Mouse (Mus musculus) CH12F3 (cell line): Measurements from ENCODE around the gene Lilrb4a.
"Not testable (repeated sequence)": the region's sequence is repeated elsewhere in the genome, so short reads cannot be mapped to it uniquely, and the experiment has no call there.

Experiments used
- in situ Hi-C: fragments of 300-500 bp; cut with MboI; formaldehyde crosslinking; loops from 2 replicates; pipeline ENCODE4 v1.14.3; 2020; ENCODE audit warnings: low sequenced_read_pairs

Lilrb4a gene

DNA sequence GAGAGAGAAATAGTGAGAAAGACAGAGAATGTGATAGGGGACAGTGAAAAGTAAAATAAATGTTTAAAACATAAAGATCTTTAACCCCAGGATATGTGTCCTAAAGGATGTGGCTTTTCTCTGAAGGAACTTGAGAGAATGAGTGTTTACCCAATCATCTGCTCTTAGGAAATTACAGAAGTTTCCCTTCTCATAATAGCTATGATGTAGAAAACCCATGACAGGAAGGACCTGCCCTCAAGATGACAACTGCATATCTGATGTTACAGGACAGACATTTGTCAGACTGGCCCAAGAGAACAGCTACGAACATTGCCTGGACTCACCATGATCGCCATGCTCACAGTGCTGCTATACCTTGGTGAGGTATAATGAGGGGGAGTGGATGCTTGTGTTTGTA is at the start of gene Lilrb4a:
TSS of gene Lilrb4a (plus strand) at position 266 of the 400 bp plus-strand sequence.
- in situ Hi-C loops, result not testable (repeated sequence)

GRCm38 (mm10) chr10:51451610-51452009 is 39.1 kb upstream of the Lilrb4a start:
- in situ Hi-C loops, result no loop called here

- in situ Hi-C loops, result no loop called here
Measured at GRCm38 (mm10) chr10:51453616-51454298, 37.0 kb upstream of the Lilrb4a start.

DNA sequence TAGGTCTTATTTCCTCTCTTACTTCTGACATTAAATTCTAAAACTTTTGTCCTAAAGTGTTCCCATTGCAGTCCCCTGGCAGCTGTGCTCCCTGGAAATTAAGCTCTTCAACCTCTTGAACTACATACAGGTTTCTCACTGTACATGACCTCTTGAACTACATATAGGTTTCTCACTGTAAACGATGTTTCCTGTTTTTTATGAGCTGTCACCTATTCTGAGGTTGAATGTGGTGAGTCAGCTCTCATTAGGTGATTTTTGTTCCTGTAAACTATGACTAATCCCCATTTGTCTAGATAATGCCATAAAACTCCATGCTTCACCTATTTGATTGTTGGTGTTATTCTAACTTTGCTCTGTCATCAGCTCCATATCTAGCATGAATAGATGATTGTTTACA is 36.4 kb upstream of the Lilrb4a start:
- in situ Hi-C loops, result no loop called here

GRCm38 (mm10) chr10:51455762-51456161 is 35.0 kb upstream of the Lilrb4a start:
- in situ Hi-C loops, result no loop called here

- in situ Hi-C loops, result no loop called here
Measured at GRCm38 (mm10) chr10:51456369-51456768, 34.4 kb upstream of the Lilrb4a start.

DNA sequence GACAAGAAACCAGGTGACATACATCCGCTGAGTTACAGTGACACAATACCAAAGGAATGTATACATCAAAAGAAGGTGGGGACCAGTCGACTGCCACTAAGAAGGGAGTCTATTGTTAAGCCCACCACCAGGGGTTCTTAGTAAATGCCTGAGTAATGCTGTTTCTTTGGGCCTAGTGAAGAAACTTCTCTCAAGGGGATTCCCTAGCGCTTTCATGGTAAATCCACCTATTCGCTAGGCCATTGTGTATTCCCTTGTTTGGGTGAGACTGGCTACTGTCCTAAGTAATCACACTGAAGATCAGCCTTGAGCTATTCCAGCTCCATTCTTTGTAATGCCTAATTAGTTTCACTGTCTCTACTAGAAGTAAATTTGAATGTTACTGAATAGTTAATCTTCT is 27.0 kb upstream of the Lilrb4a start:
- in situ Hi-C loops, result not testable (repeated sequence)

DNA sequence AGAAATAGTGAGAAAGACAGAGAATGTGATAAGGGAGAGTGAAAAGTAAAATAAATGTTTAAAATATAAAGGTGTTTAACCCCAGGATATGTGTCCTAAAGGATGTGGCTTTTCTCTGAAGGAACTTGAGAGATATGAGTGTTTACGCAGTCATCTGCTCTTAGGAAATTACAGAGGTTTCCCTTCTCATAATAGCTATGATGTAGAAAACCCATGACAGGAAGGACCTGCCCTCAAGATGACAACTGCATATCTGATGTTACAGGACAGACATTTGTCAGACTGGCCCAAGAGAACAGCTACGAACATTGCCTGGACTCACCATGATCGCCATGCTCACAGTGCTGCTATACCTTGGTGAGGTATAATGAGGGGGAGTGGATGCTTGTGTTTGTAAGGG is 10.4 kb upstream of the Lilrb4a start, which contains the start of the genes Gm49339 and Lilr4b:
TSS of gene Gm49339 (plus strand) at position 216 of the 400 bp plus-strand sequence.
TSS of gene Lilr4b (plus strand) at position 236 of the 400 bp plus-strand sequence.
- in situ Hi-C loops, result not testable (repeated sequence)

DNA sequence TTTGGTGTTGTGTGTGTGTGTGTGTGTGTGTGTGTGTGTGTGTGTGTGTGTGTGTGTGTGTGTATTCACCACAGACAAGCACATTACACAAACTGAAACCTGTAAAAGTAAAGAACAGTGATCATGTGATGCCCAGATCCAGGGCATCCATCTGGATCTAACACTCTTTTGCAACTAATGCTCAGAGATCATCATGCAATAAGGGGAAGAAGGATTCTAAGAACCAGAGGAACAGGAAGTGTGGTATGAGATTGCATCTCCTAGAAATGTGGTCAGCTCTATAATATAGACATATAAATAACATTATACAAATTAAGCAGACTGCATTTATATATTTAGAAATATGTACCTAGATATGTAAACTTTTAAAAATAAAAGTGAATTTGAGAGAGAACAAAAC is 29.3 kb downstream of the Lilrb4a start:
- in situ Hi-C loops, result no loop called here

DNA sequence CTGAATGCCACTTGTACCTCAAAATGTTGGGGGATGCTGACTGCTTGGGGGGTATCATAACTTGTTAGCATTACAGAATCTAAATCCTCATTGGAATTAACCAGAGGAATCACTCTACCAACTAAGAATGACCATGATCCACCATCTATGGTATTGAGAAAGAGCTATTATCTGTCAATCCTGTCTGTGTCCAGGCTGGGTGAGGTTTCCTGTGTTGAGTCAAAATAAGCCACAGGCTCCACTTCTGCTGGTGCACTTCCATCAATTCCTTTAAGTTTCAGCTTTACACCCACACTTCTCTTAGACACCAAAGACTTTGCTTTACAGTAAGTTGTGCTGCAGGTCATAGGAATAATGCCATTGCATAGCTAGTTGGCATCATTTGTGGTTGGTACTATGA is 30.7 kb downstream of the Lilrb4a start:
- in situ Hi-C loops, result no loop called here

DNA sequence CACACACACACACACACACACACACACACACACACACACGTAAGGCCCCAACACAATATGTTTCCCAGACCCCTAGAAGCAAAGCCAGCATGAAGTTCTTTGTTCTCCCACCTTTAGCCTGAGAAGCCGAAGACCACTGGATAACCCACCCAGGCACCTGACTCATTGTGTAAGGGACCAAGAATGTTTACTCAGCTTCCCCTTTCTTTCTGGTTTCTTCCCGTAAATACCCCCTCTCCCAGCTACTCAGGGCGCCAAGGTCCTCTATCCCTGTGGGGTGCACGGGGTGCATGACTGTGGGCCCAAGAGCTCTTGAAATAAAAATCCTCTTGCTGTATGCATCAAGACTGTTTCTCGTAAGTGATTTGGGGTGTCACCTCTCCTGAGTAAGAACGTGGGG is 35.3 kb downstream of the Lilrb4a start:
- in situ Hi-C loops, result no loop called here

DNA sequence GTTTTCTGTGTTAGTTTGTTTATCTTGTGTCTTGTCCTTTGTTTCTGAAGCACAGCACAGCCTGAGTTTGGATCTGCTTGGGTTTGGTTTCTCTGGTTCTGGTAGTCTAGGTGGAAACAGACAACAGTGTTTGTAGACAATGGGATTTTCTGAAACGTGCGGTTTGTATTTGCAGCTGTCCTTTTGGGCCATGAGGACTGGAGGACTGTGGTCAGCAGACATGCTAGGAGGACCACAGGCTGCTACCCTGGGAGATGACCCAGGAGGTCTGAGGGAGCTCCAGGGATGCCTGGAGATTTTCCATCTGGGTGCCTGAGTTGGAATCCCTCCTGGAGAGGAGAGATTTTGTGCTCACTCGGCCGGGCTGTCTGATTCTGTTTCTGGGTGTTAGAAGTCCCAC is 35.9 kb downstream of the Lilrb4a start:
- in situ Hi-C loops, result no loop called here

- in situ Hi-C loops, result no loop called here
Measured at GRCm38 (mm10) chr10:51528840-51529434, 38.2 kb downstream of the Lilrb4a start.

DNA sequence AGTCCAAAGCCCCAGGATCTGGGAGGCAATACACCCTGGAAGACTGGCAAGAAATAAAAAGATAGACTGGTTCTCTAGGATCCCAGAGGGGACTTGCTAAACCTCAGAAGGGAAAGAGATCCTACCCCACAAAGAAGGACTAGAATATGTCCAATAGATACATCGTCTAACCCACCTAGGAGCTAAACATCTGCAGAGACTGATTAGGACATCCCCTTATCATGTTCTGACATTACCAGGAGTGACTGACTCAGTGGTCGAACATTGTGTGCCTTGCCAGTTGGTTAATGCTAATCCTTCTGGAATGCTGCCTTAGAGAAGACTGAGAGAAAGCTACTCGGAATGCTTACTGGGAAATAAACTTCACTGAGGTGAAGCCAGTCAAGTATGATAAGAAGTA is 38.7 kb downstream of the Lilrb4a start:
- in situ Hi-C loops, result no loop called here

DNA sequence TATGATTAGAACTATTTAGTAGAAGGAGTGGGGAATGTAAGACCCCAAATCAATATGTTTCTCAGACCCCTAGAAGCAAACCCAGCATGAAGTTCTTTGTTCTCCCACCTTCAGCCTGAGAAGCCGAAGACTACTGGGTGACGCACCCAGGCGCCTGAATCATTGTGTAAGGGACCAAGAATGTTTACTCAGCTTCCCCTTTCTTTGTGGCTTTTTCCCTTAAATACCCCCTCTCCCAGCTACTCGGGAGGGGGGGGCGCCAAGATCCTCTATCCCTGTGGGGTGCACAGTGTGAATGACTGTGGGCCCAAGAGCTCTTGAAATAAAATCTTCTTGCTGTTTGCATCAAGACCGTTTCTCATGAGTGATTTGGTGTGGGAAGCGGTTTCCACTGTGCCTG is 40.1 kb downstream of the Lilrb4a start:
- in situ Hi-C loops, result no loop called here
